Mouse (Mus musculus) embryonic facial prominence, embryonic 11.5 days (tissue): ENCODE results near the gene Pdcd11. TPM values are rescaled to one million over a fixed set of nuclear protein-coding genes. Genes with fewer than 3 reads are reported as not detected.

Source experiments
- ATAC-seq: fragments of 200-750 bp; cut with Nextera tagmentation; replicated peaks from 2 replicates; pipeline ENCODE4 v1.8.0; 2017; ENCODE audit warnings: low read depth; ENCODE audit not compliant: insufficient number of reproducible peaks, low FRiP score, low TSS enrichment
- DNase-seq: peaks from one replicate; pipeline ENCODE4 v3.0.0-alpha.2; 2015; ENCODE audit warnings: low spot score
- H3K27ac ChIP-seq: fragments of 300-500 bp; sonication (generic); replicated peaks from 2 replicates; pipeline ENCODE4 v1.5.1; 2014; ENCODE audit warnings: mild to moderate bottlenecking, low read depth, low read length, control low read depth
- H3K27me3 ChIP-seq: fragments of 300-500 bp; sonication (generic); 2 replicates; pipeline ENCODE4 v1.6.1; 2014; ENCODE audit warnings: mild to moderate bottlenecking, low read length, moderate library complexity, mixed read lengths; ENCODE audit not compliant: control insufficient read depth, insufficient read depth
- H3K36me3 ChIP-seq: fragments of 300-500 bp; sonication (generic); replicated peaks from 2 replicates; pipeline ENCODE4 v1.6.1; 2014; ENCODE audit warnings: low read depth, mild to moderate bottlenecking, low read length, moderate library complexity, mixed read lengths; ENCODE audit not compliant: control insufficient read depth, insufficient read depth
- H3K4me1 ChIP-seq: fragments of 300-500 bp; sonication (generic); 2 replicates; pipeline ENCODE4 v1.6.1; 2014; ENCODE audit warnings: low read length, mixed read lengths; ENCODE audit not compliant: control insufficient read depth, insufficient read depth
- H3K4me2 ChIP-seq: fragments of 300-500 bp; sonication (generic); 2 replicates; pipeline ENCODE4 v1.6.1; 2014; ENCODE audit warnings: low read depth, mild to moderate bottlenecking, control low read depth, low read length, moderate library complexity
- H3K4me3 ChIP-seq: fragments of 300-500 bp; sonication (generic); 2 replicates; pipeline ENCODE4 v1.5.1; 2014; ENCODE audit warnings: low read depth, low read length, control low read depth
- H3K9ac ChIP-seq: fragments of 300-500 bp; sonication (generic); replicated peaks from 2 replicates; pipeline ENCODE4 v1.6.1; 2014; ENCODE audit warnings: mild to moderate bottlenecking, control low read depth, low read length
- H3K9me3 ChIP-seq: fragments of 300-500 bp; sonication (generic); replicated peaks from 2 replicates; pipeline ENCODE4 v1.6.1; 2016; ENCODE audit warnings: mild to moderate bottlenecking, low read length, inconsistent platforms, mixed read lengths; ENCODE audit not compliant: control insufficient read depth
- WGBS: fragments of 180-500 bp; shearing (Covaris S2); extraction: QIAGEN DNeasy Blood & Tissue Kit; methylation state at CpG from one replicate; pipeline ENCODE4 v1.1.7; 2014; 5-methylcytosine and 5-hydroxymethylcytosine counted together
- polyA plus RNA-seq: library from polyadenylated mRNA; unstranded; fragments of >200 nt; fragmentation: Nextera tagmentation; extraction: Ambion mirVana; gene quantifications from 2 replicates; pipeline ENCODE4 v1.2.1, GENCODE M21; 2014

Pdcd11 gene
- polyA plus RNA-seq, 1 experiment from 2014 or later = 8.9 TPM

DNA sequence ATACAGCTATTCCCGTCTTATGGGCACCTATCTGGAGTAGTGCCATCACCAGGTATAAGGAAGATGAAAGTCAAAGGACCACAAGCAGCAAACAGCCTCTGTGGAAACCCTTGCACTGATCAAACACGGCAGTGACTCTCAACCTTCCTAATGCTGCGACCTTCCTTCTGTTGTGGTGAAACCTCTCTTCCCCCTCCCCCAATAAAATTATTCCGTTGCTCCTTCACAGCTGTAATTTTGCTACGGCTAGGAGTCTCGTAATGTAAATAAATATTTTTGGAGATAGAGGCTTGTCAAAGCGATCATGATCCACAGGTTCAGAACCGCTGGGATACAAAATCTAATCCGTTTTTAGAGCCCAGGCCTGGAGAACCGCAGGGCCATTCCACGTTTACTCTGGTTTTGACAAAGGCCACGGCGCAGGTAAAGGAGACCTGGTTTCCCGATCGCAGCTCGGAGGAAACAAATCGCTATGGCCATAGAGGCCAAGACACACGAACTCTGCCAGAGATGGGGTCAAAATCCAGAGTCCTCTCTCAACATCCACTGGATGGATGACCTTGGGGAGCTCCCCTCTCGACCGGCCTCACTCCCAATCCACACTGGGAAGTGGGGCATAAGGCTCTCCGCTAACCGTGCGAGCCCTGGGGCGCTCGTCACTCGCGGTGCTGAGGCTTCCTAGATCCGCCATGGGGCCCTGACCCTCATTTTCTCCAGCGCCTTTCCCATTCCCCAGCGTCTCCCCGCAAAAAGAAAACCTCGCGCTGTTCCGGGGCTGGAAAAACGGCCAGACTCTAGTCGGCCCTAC lies 646 bp upstream of the Pdcd11 start:
- WGBS = 3% methylated on average over 36 of the region's 36 CpGs
- no peaks in the 10 kb centered on the region for H3K9me3 ChIP-seq
- H3K9ac ChIP-seq = peak overlapping the region; percentile 93
- H3K36me3 ChIP-seq = peaks cover 2% of the 10 kb centered on the region; the same call in 1 of the 2 replicates
- H3K27ac ChIP-seq = peak overlapping the region; percentile 48
- no peaks in the 10 kb centered on the region for H3K27me3 ChIP-seq
- DNase-seq = peak; percentile 4
- H3K4me3 ChIP-seq = peak overlapping the region; percentile 90
- peak overlapping the region; percentile 50 for H3K4me2 ChIP-seq
- peak; percentile 54; the same call in 1 of the 2 replicates for ATAC-seq
- H3K4me1 ChIP-seq = no peaks in the 10 kb centered on the region

DNA sequence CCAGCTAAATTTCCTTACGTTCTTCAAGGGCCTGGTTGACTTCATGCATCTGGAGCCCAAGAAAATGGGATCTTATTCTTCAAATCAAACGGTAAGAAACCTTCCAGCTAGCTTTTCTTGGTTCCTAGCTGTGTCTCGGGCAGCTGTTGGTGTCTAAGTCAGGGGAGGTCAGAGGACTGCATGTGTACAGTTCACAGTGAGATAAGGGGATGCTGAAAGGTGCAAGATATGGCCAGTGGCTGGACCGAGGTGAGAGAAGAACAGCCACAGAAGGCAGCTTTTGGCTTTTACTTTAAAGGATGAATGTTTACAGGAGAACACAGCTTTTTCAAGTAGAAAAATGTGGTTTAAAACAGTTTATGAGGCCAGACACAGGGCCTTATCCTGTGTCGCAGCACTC lies 10.5 kb downstream of the Pdcd11 start:
- H3K27ac ChIP-seq = no peak overlapping the region
- no peaks in the 10 kb centered on the region for H3K9me3 ChIP-seq
- H3K4me3 ChIP-seq = no peak overlapping the region
- H3K4me1 ChIP-seq = no peaks in the 10 kb centered on the region
- DNase-seq (no peak), ATAC-seq (no peak)
- no peaks in the 10 kb centered on the region for H3K27me3 ChIP-seq
- peaks cover 29% of the 10 kb centered on the region for H3K36me3 ChIP-seq
- H3K9ac ChIP-seq = no peak overlapping the region
- H3K4me2 ChIP-seq = no peak overlapping the region
- WGBS = 87% methylated on average over 5 of the region's 5 CpGs

DNA sequence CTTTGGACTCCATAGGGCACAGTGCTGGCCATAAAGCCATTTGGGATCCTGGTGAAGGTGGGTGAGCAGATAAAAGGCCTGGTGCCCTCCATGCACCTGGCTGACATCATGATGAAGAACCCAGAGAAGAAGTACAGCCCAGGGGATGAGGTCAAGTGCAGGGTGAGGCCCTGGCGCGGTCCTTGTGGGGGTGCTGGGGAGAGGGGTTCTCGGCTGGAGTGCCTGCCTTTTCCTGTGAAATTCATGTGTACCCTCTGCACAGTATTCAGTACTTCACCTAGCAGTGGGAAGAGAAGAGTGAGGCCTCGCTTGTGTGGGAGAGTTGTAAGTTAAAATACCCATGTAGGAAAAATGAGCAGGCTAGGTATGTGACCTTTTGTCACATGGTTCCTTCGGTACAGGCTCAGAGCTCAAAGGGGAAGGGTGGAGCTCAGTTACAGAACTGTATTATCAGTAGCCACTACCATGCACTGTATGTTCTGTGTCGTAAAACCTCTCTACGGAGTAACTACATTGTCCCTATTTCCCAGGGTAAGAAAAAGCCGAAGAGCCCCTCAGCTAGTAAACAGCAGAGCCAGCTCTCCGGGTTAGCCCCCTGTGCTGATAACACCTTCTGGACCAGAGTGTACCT lies 14.2 kb downstream of the Pdcd11 start:
- Histone ChIP-seq H3K9me3 (no peaks in the 10 kb centered on the region), H3K4me1 (no peaks in the 10 kb centered on the region), H3K4me2 (no peak overlapping the region), H3K27ac (no peak overlapping the region), H3K36me3 (peaks cover 40% of the 10 kb centered on the region), H3K27me3 (no peaks in the 10 kb centered on the region), H3K4me3 (no peak overlapping the region), H3K9ac (no peak overlapping the region)
- no peak for ATAC-seq
- no peak for DNase-seq
- 92% methylated on average over 9 of the region's 9 CpGs for WGBS

DNA sequence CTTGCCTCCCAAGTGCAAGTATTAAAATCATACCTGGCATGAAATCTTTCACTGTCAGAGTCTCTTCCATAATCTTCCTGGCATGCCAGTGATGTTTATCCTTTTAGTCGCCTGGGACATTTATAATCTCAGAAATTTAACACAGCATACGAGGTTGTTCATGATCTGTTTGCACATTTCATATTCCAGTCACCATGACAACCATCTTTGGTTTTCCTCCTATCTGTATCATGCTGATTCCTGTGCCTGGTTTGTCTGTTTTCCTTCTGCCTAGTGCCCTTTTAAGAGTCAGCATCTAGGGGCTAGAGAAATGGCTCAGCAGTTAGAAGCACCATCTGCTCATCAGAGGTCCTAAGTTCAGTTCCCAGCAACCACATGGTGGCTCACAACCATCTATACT lies 28.1 kb downstream of the Pdcd11 start:
- peaks cover 11% of the 10 kb centered on the region for H3K36me3 ChIP-seq
- no peak overlapping the region for H3K4me3 ChIP-seq
- ATAC-seq (no peak), DNase-seq (no peak)
- no peaks in the 10 kb centered on the region for H3K9me3 ChIP-seq
- no peaks in the 10 kb centered on the region for H3K4me1 ChIP-seq
- no peak overlapping the region for H3K4me2 ChIP-seq
- no peak overlapping the region for H3K27ac ChIP-seq
- no peaks in the 10 kb centered on the region for H3K27me3 ChIP-seq
- no peak overlapping the region for H3K9ac ChIP-seq
- WGBS = 80% methylated on average over 2 of the region's 2 CpGs

DNA sequence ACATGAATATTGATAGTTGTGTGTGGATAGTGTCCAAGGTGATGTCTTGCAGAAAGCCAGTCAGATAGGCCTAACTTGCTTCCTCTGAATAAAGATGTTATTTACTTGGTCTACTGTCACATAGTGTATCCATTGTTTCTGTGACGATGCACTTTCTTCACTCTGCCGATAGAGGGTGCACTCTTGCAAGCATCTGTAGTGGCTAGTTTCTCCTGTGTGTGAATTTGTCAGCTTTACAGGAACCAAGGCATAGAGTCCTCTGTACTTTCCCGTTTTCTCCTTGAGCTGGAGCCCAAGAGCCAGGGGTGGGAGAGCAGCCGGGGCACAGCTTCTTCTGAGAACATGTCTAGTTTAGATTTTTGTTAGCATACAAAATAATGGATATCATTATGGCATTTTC lies 30.5 kb downstream of the Pdcd11 start:
- H3K4me2 ChIP-seq = no peak overlapping the region
- DNase-seq (peak; percentile 72), ATAC-seq (no peak)
- 48% methylated on average over 4 of the region's 4 CpGs for WGBS
- no peaks in the 10 kb centered on the region for H3K27me3 ChIP-seq
- H3K4me1 ChIP-seq = no peaks in the 10 kb centered on the region
- peaks cover 11% of the 10 kb centered on the region for H3K36me3 ChIP-seq
- H3K27ac ChIP-seq = no peak overlapping the region
- no peaks in the 10 kb centered on the region for H3K9me3 ChIP-seq
- no peak overlapping the region for H3K9ac ChIP-seq
- H3K4me3 ChIP-seq = no peak overlapping the region

DNA sequence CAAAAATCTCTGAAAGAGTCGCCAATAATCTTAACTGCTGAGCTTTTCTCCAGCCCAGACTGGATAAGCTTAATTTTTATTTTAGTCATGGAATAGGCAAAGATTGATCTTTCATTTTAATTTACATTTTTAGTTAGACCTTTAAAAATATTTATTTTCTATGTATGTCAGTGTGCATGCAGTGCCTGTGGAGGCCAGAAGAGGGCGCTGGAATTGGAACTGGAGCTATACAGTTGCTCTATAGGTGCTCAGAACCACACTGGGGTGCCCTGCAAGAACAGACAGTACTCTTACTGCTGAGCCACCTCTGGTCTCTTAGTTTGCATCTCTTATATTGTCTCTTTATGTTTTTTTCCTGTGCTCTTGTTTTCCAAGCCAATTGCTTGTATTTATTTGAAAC lies 32.2 kb downstream of the Pdcd11 start:
- DNase-seq (peak; percentile 63), ATAC-seq (no peak)
- Histone ChIP-seq H3K9ac (no peak overlapping the region), H3K27me3 (no peaks in the 10 kb centered on the region), H3K4me2 (no peak overlapping the region), H3K27ac (no peak overlapping the region), H3K4me1 (no peaks in the 10 kb centered on the region), H3K36me3 (peaks cover 3% of the 10 kb centered on the region), H3K4me3 (no peak overlapping the region), H3K9me3 (no peaks in the 10 kb centered on the region)
- WGBS = 37% methylated on average over 2 of the region's 2 CpGs

DNA sequence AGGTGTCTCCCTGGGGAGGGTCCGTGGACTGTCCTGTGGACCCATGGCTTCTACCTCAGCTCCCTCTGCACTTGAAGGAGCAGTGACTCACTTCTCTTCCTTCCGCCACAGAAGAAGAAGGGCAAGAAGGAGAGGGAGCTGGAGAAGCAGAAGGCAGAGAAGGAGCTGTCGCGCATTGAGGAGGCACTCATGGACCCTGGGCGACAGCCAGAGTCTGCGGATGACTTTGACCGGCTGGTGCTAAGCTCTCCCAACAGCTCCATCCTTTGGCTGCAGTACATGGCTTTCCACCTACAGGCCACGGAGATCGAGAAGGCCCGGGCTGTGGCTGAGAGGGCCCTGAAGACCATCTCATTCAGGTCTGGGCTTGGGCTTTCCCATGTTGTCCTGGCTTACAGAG lies 37.6 kb downstream of the Pdcd11 start:
- H3K4me1 ChIP-seq = no peaks in the 10 kb centered on the region
- H3K27me3 ChIP-seq = no peaks in the 10 kb centered on the region
- H3K36me3 ChIP-seq = peaks cover 9% of the 10 kb centered on the region
- H3K9ac ChIP-seq = no peak overlapping the region
- 92% methylated on average over 10 of the region's 10 CpGs for WGBS
- H3K4me3 ChIP-seq = no peak overlapping the region
- H3K9me3 ChIP-seq = no peaks in the 10 kb centered on the region
- H3K27ac ChIP-seq = no peak overlapping the region
- DNase-seq (no peak), ATAC-seq (no peak)
- no peak overlapping the region for H3K4me2 ChIP-seq

DNA sequence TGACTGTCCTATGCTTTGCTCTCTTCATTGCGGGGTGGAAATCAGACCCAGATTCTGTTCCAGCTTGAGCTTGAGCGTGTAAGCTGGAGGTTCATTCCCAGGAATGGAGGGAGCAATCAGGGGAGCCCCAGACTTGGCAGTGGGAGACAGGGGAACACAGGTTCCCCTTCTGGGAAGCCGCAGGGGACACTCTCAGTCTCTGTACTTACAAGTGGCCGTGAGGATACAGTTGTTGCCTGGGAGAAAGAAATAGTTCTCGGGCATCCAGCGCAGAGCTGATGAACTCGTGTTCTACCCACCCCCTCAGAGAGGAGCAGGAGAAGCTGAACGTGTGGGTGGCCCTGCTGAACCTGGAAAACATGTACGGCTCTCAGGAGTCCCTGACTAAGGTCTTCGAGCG lies 38.3 kb downstream of the Pdcd11 start:
- Histone ChIP-seq H3K9ac (no peak overlapping the region), H3K36me3 (peaks cover 9% of the 10 kb centered on the region), H3K9me3 (no peaks in the 10 kb centered on the region), H3K27me3 (no peaks in the 10 kb centered on the region), H3K4me1 (no peaks in the 10 kb centered on the region), H3K4me3 (no peak overlapping the region), H3K4me2 (no peak overlapping the region), H3K27ac (no peak overlapping the region)
- ATAC-seq (no peak), DNase-seq (no peak)
- WGBS = 93% methylated on average over 11 of the region's 11 CpGs
